Mouse (Mus musculus): ENCODE data around the gene Gabbr2.

GRCm38 (mm10) chr4:46794583-46794982, 197.1 kb downstream of the Gabbr2 start:
- TF ChIP-seq CTCF (IDR thresholded peaks at IDR 0.05; ENCODE audit: borderline replicate concordance, extremely low read depth, insufficient read depth, insufficient read length) = no peak
- no peak for TF ChIP-seq POLR2A (IDR thresholded peaks at IDR 0.05; ENCODE audit: borderline replicate concordance, extremely low read depth, insufficient read depth, insufficient read length, poor library complexity, severe bottlenecking)
